Mouse (Mus musculus): ENCODE data around the gene L1td1. TPM values are rescaled to one million over a fixed set of nuclear protein-coding genes. Genes with fewer than 3 reads are reported as not detected.

Gene L1td1
- polyA plus RNA-seq, 1 experiment from 2014 or later: 0.32 TPM

DNA sequence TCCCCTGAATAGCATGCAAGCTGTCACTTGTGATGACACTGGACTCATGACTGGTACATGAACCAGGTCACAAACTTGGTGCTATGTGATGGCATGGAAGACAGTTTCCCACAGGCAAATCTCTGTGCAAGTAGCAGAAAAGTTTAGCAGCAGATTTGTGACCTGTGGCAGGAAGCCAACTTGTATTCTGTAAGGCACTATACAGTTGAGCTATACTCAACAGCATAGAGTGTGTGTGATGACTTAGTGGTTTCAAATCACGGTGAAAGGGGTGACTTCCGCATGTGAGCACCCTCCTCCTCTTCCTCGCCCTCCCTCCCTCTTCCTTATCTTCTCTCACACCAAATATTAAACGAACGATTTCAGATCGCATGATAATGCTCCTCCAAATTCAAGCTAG lies 50.9 kb downstream of the L1td1 start:
- H3K4me2 ChIP-seq (ENCODE audit: low read depth, low read length): no peak overlapping the region
- H3K27ac ChIP-seq (replicated peaks; ENCODE audit: low read depth, low read length): peak overlapping the region; percentile 44; the same call in 1 of the 2 replicates
- ATAC-seq (replicated peaks; ENCODE audit: insufficient number of reproducible peaks, low FRiP score, low TSS enrichment, low read depth) (no peak), DNase-seq (ENCODE audit: low spot score) (no peak)
- no peaks in the 10 kb centered on the region for H3K27me3 ChIP-seq (ENCODE audit: control insufficient read depth, insufficient read depth, low read length)
- 89% methylated on average over 6 of the region's 6 CpGs for WGBS
- no peaks in the 10 kb centered on the region; the same call in 1 of the 2 replicates for H3K36me3 ChIP-seq (replicated peaks; ENCODE audit: control insufficient read depth, insufficient read depth, low read depth, low read length)
- H3K4me3 ChIP-seq (ENCODE audit: low read depth, low read length): no peak overlapping the region
- H3K9ac ChIP-seq (replicated peaks; ENCODE audit: low read length): no peak overlapping the region
- no peaks in the 10 kb centered on the region for H3K9me3 ChIP-seq (replicated peaks; ENCODE audit: control insufficient read depth, low read length)
- H3K4me1 ChIP-seq (ENCODE audit: control insufficient read depth, insufficient read depth, low read length): peaks cover 5% of the 10 kb centered on the region

DNA sequence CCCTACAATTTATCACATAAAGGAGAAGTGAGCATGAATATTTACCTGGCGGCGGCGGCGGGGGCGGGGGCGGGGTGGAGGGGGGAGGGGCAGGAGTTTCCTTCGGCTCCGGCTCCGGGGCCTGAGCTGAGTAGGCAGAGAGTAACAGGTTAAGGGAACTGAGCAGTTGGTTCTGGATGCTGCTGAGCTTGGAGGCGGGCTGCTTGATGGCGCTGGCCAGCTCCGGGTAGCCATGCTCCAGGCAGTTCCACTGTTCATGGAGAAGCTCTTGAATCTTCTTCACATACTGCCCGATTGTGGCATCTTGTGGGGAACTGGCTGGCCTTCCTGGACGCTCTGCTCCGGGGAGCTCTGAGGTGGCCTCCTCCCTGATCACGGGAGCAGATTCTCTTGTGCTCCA lies 51.7 kb downstream of the L1td1 start:
- no peak overlapping the region for H3K4me2 ChIP-seq (ENCODE audit: low read depth, low read length)
- DNase-seq (ENCODE audit: low spot score): no peak
- WGBS: 17% methylated on average over 16 of the region's 16 CpGs
- 0 out of 2 replicates have a peak overlapping the region, but pooled peaks have one; percentile 5 for H3K27ac ChIP-seq (replicated peaks; ENCODE audit: low read depth, low read length)
- H3K9me3 ChIP-seq (replicated peaks; ENCODE audit: control insufficient read depth, low read length): no peaks in the 10 kb centered on the region
- ATAC-seq (replicated peaks; ENCODE audit: insufficient number of reproducible peaks, low FRiP score, low TSS enrichment, low read depth): no peak
- H3K36me3 ChIP-seq (replicated peaks; ENCODE audit: control insufficient read depth, insufficient read depth, low read depth, low read length): no peaks in the 10 kb centered on the region; the same call in 1 of the 2 replicates
- H3K27me3 ChIP-seq (ENCODE audit: control insufficient read depth, insufficient read depth, low read length): no peaks in the 10 kb centered on the region
- no peak overlapping the region for H3K4me3 ChIP-seq (ENCODE audit: low read depth, low read length)
- H3K4me1 ChIP-seq (ENCODE audit: control insufficient read depth, insufficient read depth, low read length): peaks cover 5% of the 10 kb centered on the region
- H3K9ac ChIP-seq (replicated peaks; ENCODE audit: low read length): no peak overlapping the region; the same call in 1 of the 2 replicates

DNA sequence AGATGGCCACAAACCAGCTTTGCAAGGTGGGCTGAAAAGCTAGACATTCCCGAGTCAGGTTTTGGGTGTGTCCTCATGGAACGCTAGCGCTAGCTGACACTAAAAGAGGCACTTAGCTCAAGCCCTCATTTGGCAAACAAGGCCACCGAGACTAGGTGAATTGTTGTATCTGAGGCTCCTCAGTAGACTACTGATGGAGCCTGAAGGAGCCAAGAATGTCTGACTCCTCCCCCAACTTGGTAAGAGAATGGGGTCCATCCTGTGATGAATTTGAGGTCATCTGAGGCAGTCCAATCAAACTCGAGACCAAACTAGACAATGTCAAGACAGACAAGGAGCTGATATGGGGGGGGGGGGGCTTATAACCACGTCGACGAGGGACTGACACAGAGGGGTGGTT lies 59.3 kb downstream of the L1td1 start:
- Histone ChIP-seq H3K36me3 (replicated peaks; ENCODE audit: control insufficient read depth, insufficient read depth, low read depth, low read length) (no peaks in the 10 kb centered on the region; the same call in 1 of the 2 replicates), H3K27me3 (ENCODE audit: control insufficient read depth, insufficient read depth, low read length) (no peaks in the 10 kb centered on the region), H3K4me2 (ENCODE audit: low read depth, low read length) (no peak overlapping the region), H3K27ac (replicated peaks; ENCODE audit: low read depth, low read length) (no peak overlapping the region), H3K9ac (replicated peaks; ENCODE audit: low read length) (no peak overlapping the region), H3K4me1 (ENCODE audit: control insufficient read depth, insufficient read depth, low read length) (no peaks in the 10 kb centered on the region), H3K4me3 (ENCODE audit: low read depth, low read length) (no peak overlapping the region), H3K9me3 (replicated peaks; ENCODE audit: control insufficient read depth, low read length) (no peaks in the 10 kb centered on the region)
- 43% methylated on average over 8 of the region's 8 CpGs for WGBS
- DNase-seq (ENCODE audit: low spot score): no peak
- no peak for ATAC-seq (replicated peaks; ENCODE audit: insufficient number of reproducible peaks, low FRiP score, low TSS enrichment, low read depth)

DNA sequence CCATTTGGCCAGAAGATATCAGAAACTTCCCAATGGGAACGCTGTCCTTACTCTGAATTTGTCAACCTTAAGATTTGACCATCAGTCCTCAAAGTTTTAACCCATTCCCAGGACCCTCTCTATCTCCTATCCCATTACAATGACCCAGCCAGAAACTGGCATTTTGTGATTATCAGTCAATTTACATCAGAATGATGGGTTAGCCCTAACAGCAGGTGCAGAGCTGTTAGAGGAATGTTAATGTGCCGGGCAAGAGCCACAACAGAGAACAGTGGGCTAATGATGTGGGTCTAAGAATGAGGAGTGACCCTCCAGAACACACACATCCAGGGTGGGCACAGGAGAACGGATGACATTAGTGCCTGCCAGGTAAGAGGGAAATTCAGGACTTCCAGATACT lies 59.7 kb downstream of the L1td1 start:
- H3K4me3 ChIP-seq (ENCODE audit: low read depth, low read length): no peak overlapping the region
- 38% methylated on average over 3 of the region's 3 CpGs for WGBS

More for the DNA sequence above, 59.7 kb downstream of the L1td1 start:
- no peak for DNase-seq (ENCODE audit: low spot score)
- ATAC-seq (replicated peaks; ENCODE audit: insufficient number of reproducible peaks, low FRiP score, low TSS enrichment, low read depth): no peak
- Histone ChIP-seq H3K36me3 (replicated peaks; ENCODE audit: control insufficient read depth, insufficient read depth, low read depth, low read length) (no peaks in the 10 kb centered on the region; the same call in 1 of the 2 replicates), H3K27ac (replicated peaks; ENCODE audit: low read depth, low read length) (no peak overlapping the region), H3K9ac (replicated peaks; ENCODE audit: low read length) (no peak overlapping the region), H3K27me3 (ENCODE audit: control insufficient read depth, insufficient read depth, low read length) (no peaks in the 10 kb centered on the region), H3K4me2 (ENCODE audit: low read depth, low read length) (no peak overlapping the region), H3K9me3 (replicated peaks; ENCODE audit: control insufficient read depth, low read length) (no peaks in the 10 kb centered on the region), H3K4me1 (ENCODE audit: control insufficient read depth, insufficient read depth, low read length) (no peaks in the 10 kb centered on the region)

Other genes starting within 250 kb of the L1td1 start
- 3.3 and 3.9 TPM in 2 replicates for gene Kank4, start 90.8 kb downstream of the L1td1 start, polyA plus RNA-seq (2014; fragmentation: Nextera tagmentation; extraction: Ambion mirVana)
- not detected in 2 replicates for gene I0C0044D17Rik, start 97.1 kb downstream of the L1td1 start, polyA plus RNA-seq (2014; fragmentation: Nextera tagmentation; extraction: Ambion mirVana)
- 135 and 138 TPM in 2 replicates for gene Usp1, start 197.1 kb downstream of the L1td1 start, polyA plus RNA-seq (2014; fragmentation: Nextera tagmentation; extraction: Ambion mirVana)

Measured in embryonic facial prominence, embryonic 11.5 days (tissue).